Mouse (Mus musculus) kidney, adult 11 months (tissue): ENCODE measurements around the gene Frmd4a.
"Not testable (repeated sequence)": the region's sequence is repeated elsewhere in the genome, so short reads cannot be mapped to it uniquely, and the experiment has no call there.

Experiments
- DNase-seq: peaks from one replicate; pipeline ENCODE4 v3.0.0; 2022

Gene Frmd4a

DNA sequence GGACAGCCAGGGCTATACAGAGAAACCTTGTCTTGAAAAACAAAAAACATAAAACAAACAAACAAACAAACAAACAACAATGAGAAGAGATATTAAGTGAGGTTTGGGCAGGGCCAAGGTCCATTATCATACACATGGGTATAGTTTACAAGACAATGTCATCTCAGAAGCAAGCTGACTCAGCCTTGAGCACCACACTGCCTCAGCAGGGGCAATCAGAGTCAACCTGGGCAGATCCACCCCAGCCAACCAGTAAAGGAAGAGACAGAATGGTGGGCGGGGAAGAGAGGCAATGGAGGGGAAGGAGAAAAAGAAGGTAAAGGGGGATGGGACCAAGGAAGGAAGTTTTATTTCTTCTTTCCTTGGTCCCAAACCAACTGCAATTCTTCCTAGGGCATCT lies 276.2 kb downstream of the Frmd4a start:
- no peak for DNase-seq

DNA sequence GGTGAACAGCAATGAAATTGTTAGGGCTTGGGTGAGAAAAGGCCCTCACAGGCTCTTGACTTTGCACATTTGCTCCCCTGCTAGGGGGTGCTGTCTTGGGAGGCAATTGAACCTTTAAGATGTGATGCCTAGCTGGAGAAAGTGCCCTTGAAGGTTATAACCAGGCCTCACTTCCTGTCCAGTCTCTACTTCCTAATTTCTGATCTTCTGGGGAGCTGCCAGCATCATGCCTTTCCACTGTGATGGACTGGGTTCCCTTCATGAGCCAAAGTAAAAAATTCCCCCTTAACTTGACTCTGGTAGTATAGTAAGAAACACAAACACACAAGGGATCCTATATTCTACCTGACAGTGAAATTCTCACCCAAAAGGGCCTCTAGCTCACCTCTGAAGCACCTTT lies 278.1 kb downstream of the Frmd4a start:
- DNase-seq: no peak

DNA sequence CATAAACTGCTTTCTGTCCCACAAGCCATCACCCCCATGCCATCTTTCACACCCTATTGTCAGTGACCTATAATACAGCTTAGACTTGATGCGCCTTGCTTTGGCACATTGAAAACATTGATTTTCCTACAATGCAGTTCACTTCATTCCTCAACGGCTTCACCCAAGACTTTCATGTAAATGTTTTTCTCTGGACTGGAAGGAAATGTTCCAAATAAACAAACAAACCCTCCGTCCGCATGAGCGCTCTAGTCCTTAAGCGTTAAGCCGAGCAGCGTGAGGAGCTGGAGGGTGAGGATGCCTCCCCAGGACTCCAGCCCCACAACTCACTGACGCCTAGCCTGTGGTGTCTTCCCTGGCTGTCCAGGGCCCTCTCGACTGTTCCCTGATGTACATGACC lies 279.4 kb downstream of the Frmd4a start:
- DNase-seq: no peak

DNA sequence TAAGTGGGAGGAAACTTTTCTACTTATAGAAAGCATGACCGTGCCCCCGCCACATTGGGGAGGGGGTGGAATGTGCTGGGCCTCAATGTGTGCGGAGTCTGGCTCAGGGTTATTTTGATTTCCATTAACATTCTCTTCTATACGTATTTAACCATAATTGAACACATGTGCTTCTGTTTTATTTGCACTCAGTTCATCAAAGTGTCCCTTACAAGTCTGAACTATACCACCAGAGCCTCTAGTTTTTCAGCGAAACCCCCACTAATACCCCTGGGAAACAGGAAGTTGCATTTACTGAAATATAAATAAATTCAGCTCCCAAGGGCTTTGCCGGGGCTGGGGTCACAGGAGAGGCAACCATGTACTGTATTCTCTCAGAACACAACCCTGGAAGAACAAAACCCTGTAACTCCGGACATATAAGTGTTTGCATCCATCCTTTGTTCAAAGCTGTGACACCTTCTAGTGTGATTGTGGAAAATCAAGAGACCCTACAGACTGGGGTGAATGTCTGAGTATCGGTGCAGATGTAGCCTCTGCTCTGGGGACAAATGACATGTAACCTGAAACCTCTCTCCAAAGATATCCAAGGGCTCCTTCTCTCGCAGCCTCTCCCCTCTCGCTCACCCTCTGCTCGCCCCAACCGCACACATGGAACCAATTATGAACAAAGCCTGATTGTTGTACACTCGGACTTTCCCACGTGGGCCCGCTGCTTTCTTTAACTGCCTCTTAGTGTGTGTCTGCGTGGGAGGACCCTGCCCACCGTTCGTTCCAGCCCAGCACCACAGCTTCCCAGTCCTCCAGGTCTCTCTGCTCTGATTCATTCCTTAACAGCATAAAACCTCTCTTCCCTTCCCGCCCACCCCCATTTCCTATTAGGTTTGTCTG lies 281.1 kb downstream of the Frmd4a start:
- no peak for DNase-seq

DNA sequence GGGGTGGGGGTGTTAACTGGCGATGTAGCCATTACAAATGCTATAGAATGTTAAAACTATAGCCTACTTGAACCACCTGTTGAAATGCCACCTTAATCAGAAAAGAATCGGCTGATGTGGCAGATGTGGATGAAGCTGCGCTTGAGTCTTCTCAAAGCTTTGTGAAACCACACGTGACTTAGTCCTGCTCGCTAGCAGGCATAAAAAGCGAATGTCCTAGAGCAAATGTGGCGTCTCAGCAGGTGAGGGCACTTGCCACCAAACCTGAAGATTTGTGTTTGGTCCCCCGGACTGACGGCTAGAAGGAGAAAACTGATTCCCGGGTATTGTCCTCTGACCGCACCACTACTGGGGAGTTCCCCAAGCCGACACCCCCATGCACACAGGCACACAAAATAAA lies 282.1 kb downstream of the Frmd4a start:
- DNase-seq: no peak

DNA sequence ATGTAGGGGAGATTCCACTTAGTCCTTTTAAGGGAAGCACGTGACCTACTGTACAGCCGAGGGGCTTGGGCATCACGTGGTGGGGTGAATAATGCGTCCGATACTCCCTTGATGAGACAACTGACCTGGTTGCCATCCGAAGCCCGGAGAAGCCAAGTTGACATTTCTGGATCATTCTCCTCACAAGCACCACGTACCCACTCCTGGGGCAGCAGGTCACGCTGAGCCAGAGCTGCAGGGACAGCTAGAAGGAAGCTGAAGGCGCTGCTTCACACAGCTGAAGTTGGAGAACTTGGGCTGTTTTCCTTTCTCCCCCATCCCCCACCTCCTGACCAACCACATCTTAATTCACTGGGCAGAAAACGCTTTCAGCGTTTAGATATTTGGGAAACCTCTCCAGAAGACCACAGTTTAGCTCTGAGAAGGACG lies 282.9 kb downstream of the Frmd4a start:
- DNase-seq: no peak

DNA sequence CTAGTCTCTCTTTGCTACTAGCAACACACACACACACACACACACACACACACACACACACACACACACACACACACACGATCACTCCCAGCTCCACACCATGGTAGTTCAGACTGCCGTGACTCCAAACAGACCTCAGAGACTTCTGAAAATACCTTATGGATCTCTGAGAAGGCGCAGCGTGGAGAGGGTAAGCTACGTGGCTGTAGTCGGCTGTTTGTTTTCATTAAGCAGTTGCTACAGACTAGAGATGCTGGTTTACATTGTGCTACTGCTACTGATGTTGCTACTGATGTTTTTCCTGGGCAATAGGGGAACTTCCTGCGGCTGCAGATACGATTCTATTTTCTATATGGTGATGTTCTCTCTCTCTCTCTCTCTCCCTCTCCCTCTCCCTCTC lies 283.3 kb downstream of the Frmd4a start:
- no peak for DNase-seq

DNA sequence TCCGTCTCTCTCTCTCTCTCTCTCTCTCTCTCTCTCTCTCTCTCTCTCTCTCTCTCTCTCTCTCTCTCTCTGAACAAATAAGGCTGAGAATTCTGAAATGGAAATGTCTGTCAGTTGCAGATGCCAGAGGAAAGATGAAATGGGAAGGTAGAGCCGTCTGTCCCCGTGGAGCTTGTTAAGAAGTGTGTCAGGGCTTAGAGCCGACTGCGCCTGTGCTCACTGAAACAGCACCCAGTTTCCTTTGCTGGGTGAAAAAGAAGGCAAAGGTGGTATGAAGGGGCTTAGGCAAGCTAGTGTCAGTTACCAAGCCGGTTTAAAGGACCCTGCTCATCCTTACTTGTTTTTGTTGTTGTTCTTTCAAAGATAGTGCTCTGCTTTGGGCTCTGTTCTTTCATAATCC lies 283.7 kb downstream of the Frmd4a start:
- no peak for DNase-seq

DNA sequence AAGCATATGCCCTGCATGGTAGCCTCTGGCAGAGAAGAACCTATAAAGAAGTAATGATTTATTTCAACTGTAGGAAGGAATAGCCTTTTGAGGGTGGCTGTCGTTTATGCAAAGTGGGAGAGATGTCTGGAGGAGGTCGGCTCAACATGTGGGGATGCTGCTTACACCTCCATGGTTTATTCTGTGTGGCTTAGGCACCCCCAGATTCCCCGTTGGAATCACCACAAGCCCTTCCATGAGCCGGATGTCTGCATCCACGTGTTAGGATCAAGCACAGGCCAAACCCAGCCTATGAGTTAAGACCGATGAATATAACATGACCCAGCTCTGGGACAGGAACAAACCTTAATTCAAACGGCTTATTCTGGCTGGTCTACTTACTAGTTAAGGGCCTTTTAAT lies 284.2 kb downstream of the Frmd4a start:
- DNase-seq: no peak

DNA sequence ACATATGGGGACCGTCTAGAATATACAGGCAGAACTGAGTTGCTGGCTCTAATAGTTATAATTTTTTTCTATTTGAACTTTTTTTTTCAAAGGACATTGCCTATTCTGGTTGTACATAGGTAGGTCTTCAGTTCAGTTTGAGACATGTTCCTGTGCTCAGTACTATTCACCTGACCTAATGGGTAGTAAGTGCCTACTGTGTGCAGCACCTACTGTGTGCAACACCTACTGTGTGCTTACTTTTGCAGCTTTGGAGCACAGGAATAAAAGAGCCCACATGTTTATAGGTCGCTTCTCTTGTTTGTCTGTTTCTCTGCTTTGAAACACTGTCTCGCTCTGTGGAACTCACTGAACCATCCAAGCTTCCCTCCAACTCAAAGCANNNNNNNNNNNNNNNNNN lies 284.6 kb downstream of the Frmd4a start:
- no peak for DNase-seq

DNA sequence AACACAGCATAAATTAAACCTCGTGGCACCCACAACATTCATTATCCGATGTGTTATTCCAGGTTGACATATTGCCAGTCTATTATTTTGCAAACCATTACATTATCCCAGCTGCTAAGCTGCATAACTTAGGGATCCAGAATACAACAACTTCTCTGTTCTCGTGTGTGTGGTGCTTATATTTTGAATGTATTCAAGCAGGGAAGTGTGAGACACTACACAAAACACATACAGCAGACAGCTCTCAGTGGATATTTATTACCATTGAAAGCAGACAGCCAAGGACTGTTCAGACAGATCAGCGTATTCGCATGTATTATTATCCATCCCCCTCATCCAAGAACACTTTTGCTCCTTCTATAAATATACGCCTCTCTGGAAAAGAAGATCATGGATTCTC lies 289.6 kb downstream of the Frmd4a start:
- DNase-seq: no peak

DNA sequence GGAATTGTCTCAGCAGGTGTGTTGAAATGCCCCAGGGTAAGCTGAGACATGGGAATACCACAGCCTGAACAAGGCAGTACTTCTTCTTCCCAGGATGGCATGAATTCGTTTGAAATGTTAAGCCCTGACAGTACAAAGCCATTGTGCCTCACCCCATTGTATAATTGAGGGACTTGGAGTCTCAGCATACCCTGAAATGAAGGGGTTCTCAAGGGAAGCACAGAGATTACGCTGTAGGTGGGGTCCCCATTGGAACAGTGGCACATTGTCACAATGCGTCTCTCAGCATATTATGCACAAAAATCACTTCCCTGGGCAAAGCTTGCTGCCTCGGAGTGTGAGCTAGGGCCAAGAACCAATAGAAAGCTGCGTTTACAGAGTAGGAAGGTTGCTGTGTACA lies 297.0 kb downstream of the Frmd4a start:
- DNase-seq: no peak

DNA sequence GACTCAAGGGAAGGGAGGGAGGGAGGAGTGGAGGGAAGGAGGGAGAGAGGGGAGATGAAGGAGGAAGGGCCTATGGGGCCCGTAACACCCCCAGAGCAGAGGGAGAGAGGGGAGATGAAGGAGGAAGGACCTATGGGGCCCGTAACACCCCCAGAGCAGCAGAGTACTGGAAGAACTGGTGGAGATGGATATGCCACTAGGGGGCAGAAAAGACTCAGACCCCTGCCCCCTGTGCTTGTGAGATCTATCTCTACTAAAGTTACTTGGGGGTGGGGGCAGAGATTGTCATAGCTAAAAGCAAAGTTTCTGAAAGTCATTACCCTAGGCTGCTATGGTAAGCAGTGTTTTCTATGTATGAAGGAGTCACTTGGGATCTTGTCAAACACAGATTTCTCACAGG lies 299.1 kb downstream of the Frmd4a start:
- no peak for DNase-seq

DNA sequence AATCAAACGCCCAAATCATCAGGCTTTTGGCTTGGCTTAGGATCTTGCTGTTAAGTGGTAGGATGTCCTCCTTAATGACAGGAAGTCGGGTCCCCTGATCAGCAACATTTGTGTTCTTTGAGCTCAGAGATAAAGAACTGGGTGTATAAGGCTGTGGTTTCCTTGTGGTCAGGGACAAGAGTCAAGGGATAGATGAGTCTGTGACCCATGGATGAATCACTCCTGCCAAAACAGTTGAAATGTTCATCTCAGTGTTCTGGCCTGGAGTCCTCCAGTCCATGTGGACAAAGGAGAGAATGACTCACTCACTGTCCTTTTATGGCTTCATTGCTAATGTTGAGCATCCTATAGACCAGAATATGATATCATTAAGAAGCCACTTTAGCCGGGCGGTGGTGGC lies 300.6 kb downstream of the Frmd4a start:
- peak; percentile 3 for DNase-seq

DNA sequence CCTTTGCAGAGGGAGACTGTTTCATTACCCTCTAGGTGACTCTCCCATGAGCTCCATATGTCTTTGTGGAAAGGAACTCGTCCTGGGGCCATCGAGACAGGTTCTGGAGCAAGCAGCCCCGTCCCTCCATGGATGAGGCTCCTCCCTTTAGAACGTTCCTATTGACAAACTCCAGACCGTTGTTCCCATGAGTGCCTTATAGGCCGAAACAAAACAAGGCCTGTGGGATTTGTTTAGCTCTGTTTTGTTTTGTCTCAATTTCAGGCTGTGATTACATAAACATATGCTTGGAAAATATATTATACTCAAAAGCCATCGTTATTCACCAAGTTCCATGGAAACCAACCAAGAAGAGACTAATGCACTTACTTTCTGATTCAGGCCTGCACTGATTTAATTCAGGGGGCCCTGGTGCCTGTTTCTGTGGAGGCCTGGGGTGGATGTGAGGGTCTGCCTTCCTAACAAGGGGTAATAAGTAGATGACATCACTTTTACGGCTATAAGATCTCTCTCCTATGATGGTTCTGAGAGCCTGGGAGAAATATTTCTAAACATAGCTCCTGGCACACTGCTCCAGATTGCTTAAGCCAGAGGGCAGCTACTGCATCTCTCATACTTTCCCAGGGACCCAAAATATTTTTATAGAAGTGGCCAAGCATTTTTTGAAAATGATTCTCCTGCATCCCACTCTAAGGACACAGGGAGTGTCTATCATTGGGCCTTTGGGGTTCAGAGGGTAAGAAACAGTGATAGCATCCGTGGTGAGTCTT lies 308.9 kb downstream of the Frmd4a start:
- no peak for DNase-seq

DNA sequence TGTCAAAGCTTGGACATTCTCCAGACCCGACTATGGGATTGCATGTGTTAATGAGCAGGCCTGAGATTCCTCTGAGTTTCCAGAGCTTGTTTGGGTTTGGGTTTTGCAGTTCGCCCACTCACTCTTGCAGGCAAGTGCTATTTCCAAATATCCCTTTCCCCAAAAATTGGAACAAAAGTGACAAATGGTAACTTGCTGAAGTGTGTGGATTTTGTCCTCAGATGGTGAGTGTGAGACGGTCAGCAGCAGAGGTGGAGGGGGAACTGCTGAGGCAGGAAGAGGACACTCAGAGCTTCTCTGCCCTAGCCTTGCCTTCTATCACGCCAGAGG lies 309.5 kb downstream of the Frmd4a start:
- no peak for DNase-seq

DNA sequence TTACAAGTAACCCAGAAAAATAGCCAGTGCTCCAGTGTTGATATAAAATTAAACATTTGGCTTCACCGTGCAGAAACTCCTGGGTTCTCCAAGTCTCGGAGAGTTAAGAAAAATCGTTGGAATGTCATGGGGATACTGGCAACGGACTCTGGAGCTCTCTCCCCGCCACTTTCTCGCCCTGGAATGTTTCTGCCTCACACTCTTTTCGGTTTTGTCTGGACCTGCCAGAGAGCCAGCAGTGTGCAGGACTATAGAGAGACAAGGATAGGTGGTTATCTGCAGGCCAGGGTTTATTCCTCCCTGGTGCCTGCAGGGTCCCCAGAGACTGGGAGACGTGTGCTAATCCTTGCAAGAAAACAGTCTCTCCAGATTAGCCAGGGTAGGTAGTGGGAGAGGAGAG lies 314.9 kb downstream of the Frmd4a start:
- no peak for DNase-seq

DNA sequence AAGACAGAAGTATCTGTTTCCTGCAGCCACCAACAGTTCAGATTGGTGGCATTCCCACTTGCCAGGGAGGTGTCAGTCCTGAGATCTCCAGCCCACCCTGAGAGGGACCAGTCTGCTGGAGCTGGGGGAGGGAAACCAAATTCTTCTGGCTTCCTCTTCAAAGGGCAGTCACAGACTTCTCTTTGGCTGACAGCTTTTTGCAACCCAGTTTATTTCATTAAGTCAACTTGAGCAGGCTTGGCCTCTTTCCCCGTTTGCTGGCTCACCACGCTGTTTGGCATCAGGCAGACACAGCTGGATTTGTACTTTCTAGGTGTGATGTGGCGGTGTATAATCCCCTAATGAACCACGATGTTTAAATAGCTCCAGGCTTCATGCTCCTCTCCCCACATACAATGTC lies 316.7 kb downstream of the Frmd4a start:
- no peak for DNase-seq

DNA sequence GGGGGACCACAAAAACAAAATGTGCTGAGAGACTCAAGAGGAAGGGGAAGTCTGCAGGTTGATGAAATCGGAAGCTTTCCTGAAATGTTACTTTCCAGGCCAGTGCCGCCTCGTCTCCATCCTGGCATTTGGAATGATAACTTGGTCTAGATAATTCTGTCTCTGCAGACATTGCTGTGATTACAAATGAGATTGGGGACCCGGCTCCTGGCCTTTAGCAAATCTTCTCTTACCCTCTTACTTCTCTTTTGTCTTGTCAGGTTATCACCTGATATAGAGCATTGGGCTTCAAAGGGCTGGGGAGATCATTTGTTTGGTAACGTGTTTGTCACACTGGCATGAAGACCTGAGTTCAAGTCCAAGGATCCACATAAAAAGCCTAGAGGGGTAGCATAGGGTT lies 317.4 kb downstream of the Frmd4a start:
- no peak for DNase-seq

DNA sequence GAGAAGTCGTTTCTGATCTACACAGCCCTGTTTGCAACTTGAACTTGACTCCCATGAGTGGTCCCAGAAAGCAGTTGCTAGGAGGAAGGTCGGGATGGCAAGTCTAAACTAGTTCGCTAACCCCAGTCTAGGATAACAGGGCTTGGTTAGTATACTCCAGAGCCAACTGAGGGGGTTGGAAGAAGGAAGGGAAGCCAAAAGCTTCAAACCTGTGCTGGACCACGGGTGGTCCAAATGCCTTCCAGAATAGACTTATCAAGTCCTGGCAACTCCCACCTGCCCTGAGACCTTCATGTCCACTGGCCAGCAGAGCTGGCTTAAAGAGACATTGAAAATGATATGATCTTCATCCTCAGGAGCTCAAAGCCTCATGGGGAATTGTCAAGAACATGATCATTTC lies 318.4 kb downstream of the Frmd4a start:
- no peak for DNase-seq

DNA sequence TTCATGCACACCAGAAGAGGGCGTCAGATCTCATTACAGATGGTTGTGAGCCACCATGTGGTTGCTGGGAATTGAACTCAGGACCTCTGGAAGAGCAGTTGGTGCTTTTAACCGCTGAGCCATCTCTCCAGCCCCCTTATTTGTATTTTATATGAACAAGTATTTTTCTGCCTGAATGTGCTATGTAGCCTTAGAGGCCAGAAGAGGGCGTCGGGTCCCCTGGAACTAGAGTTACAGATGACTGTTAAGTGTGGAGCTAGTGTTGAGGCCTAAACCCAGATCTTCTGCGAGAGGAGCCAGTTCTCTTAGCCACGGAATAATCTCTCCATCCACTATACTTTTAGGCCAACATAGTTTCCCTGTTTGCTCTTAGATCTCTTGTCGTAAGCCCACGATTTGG lies 320.8 kb downstream of the Frmd4a start:
- DNase-seq: not testable (repeated sequence)

DNA sequence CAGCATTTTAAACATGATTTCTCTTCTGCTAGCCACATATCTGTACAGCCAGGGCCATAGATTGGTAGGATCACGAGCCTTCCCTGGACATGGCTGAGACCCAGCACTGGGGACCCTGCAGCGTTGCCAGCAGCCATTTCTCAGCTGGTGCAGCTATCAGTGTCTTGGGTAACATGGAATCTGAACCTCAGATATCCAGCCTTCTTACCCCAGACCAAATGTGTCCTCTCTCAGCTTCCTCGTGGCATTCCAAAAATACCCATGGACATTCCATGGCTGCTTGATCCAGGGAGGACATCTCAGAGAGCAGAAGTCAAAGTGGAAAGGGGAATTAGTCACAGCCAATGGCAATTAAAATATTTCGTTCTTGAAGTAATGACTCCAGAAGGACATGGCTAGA lies 321.6 kb downstream of the Frmd4a start:
- DNase-seq: no peak

DNA sequence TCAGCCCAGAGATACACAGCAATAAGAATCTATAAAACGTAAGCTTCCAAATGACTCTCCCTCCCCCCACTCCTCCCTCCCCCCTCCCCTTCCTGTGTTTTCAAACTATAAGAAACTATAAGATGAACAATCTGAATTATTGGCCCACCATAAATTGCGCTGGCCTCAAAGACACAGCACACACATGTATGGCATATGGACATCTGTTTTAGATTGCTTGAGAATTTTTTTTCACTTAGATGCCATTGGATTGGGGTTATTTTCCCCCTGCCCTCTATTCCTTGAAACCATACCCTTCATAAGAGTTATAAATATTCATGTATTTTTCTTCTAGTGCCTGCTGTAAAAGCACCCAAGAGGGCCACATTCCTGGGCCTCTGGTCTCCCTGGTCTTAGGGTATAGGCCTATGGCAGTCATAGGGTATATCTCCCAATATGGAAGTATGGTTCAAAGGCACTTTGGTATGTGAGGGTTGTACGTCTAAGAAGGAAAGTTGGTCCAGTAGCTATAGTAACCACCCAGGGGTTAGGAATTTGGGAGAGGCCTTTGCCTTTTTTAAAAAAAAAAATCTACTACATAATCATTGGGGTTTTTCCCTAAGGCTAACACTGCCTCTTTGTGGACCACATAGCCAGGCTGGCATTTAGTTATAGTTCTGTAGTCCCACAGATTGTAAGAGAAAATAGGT lies 322.2 kb downstream of the Frmd4a start:
- DNase-seq: no peak

DNA sequence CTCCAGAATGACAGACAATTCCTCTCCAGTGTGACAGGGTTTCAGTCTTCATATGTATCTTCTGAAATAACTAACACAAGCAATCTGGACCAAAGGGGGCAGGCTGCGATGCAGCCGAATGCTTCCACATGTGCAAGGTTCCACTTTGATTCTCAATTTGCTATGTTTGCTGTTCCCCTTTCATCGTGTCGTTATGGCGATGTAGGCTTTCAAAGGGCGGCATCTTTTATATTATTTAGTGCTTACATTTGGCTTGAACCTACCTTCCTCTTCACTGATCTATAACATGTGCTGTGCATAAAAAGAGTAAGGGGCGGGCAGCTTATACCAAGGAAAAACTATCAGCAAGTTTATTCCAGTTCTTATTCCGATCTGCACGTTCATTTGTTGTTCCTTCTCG lies 322.9 kb downstream of the Frmd4a start:
- DNase-seq: no peak
